ENCODE assay signal across 27 mouse cellular contexts in the genomic region with DNA sequence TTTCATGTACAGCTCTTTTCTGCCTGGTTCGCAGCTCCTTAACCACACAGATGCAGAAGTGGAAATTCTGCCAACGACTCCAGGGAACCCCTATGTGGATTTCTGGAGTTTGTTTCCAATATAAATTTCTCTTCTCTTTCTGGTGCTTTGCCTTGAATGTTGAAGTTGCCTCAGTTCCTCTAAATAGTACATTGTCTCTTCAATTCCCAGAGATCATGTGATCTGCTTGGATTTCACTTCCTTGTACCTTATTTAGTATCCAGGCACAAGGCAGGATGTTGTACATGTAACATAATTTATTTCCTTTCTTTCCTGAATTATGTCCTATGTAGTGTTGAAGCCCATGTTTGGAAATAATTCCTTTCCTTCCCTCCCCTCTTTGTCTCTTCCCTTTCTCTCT.
DNase-seq lines count a peak whose midpoint lies in the region; ATAC-seq and TF ChIP-seq lines count a peak whose summit lies in the region.
"Had no signal": no experiment of that assay in that cellular context is flagged by ENCODE, and none has a peak within 500 bp of the region (broad histone marks: within the 10 kb centered on the region; RNA-seq: fewer than 3 reads in every experiment).

No protein-coding gene starts in this region.

- peak; percentile 4; the same call in 1 of the 2 replicates for ATAC-seq in frontal cortex, adult (ENCODE audit: low TSS enrichment)
- peak; percentile 75 for ATAC-seq in granulocyte monocyte progenitor cell, adult 5-6 weeks (replicated peaks; ENCODE audit: poor library complexity, severe bottlenecking)
- ATAC-seq in megakaryocyte, adult 5-6 weeks (ENCODE audit: poor library complexity, severe bottlenecking): peak; percentile 72
- ATAC-seq: forebrain, embryonic 14.5 days; forebrain, postnatal 0 days; hindbrain, postnatal 0 days; inflammation-experienced regulatory T-cells, adult 6 months; intestine, embryonic 16.5 days; Patski had no signal

- peaks cover 11% of the 10 kb centered on the region for H3K4me1 ChIP-seq in bone marrow macrophage, adult 2 months (ENCODE audit: control insufficient read depth, insufficient read depth, low read length)

- no peak for TF ChIP-seq CTCF in bone marrow macrophage, adult 2 months (IDR thresholded peaks at IDR 0.05; ENCODE audit: low read depth, low read length)

- TF ChIP-seq POLR2A in bone marrow macrophage, adult 2 months (IDR thresholded peaks at IDR 0.05; ENCODE audit: borderline replicate concordance, low read depth, low read length): no peak

- H3K4me3 ChIP-seq in bone marrow macrophage, adult 2 months (ENCODE audit: insufficient read depth, low read length): no peak overlapping the region
- H3K4me3 ChIP-seq: embryonic facial prominence, embryonic 15.5 days; heart, embryonic 12.5 days; heart, embryonic 15.5 days had no signal

- H3K27ac ChIP-seq in bone marrow macrophage, adult 2 months (ENCODE audit: insufficient read depth, low read depth, low read length): peak overlapping the region; percentile 64
- H3K27ac ChIP-seq: embryonic facial prominence, embryonic 15.5 days; heart, embryonic 15.5 days; hindbrain, embryonic 14.5 days; hindbrain, postnatal 0 days had no signal

- no peak for DNase-seq in frontal cortex, postnatal 36 days (ENCODE audit: low spot score in 2 of 2)
- no peak for DNase-seq in cerebellum, adult 9-10 months
- DNase-seq in adrenal gland, postnatal 4 days (ENCODE audit: low spot score in 2 of 2): no peak
- DNase-seq: adrenal gland, postnatal 14 days; B cell, adult 2 months; cerebellum, adult 18-20 months; cerebellum, adult 9-11 months; cerebellum, postnatal 25 days; embryo, embryonic 11 days; forebrain, postnatal 0 days; gastrocnemius, postnatal 10 days; heart, adult 18-20 months; heart, postnatal 14 days; heart, postnatal 4 days had no signal

Comparison
In these comparisons a context has a peak if more than half of its experiments do, and no peak if none do; other contexts are left out.
1. ATAC-seq: peak in every context shown above with its lines; median percentile 75 in granulocyte monocyte progenitor cell, adult 5-6 weeks; 72 in megakaryocyte, adult 5-6 weeks; 4 in frontal cortex, adult.